Mouse (Mus musculus) hindbrain, postnatal 0 days (tissue): ENCODE results near the gene Lat2. TPM values are rescaled to one million over a fixed set of nuclear protein-coding genes. Genes with fewer than 3 reads are reported as not detected.
A peak's percentile ranks its signal among the peaks of the same experiment; 100 is the strongest.

Source experiments
- ATAC-seq: fragments of 200-750 bp; cut with Nextera tagmentation; 2 replicates; pipeline ENCODE4 v1.8.0; 2017; ENCODE audit warnings: mild to moderate bottlenecking, moderate TSS enrichment, moderate library complexity
- DNase-seq: peaks from one replicate; pipeline ENCODE4 v3.0.0-alpha.2; 2015; ENCODE audit warnings: low spot score
- H3K27ac ChIP-seq: fragments of 300-500 bp; sonication (generic); 2 replicates; pipeline ENCODE4 v1.5.1; 2014; ENCODE audit warnings: mild to moderate bottlenecking
- H3K27me3 ChIP-seq: fragments of 300-500 bp; sonication (generic); 2 replicates; pipeline ENCODE4 v1.6.1; 2014; ENCODE audit warnings: low read length, mixed read lengths; ENCODE audit not compliant: insufficient read depth
- H3K36me3 ChIP-seq: fragments of 300-500 bp; sonication (generic); 2 replicates; pipeline ENCODE4 v1.6.1; 2014; ENCODE audit warnings: low read length, mixed read lengths; ENCODE audit not compliant: insufficient read depth
- H3K4me1 ChIP-seq: fragments of 300-500 bp; sonication (generic); 2 replicates; pipeline ENCODE4 v1.6.1; 2014; ENCODE audit warnings: antibody characterized with exemption, low read length, mixed read lengths; ENCODE audit not compliant: insufficient read depth
- H3K4me2 ChIP-seq: fragments of 300-500 bp; sonication (generic); 2 replicates; pipeline ENCODE4 v1.6.1; 2014; ENCODE audit warnings: low read depth, mild to moderate bottlenecking, low read length, moderate library complexity, mixed read lengths
- H3K4me3 ChIP-seq: fragments of 300-500 bp; sonication (generic); 2 replicates; pipeline ENCODE4 v1.5.1; 2014; ENCODE audit warnings: low read length
- H3K9ac ChIP-seq: fragments of 300-500 bp; sonication (generic); replicated peaks from 2 replicates; pipeline ENCODE4 v1.6.1; 2014; ENCODE audit warnings: mild to moderate bottlenecking, low read length, moderate library complexity, mixed read lengths
- H3K9me3 ChIP-seq: fragments of 300-500 bp; sonication (generic); 2 replicates; pipeline ENCODE4 v1.6.1; 2016; ENCODE audit warnings: low read length, mixed read lengths
- CTCF ChIP-seq: IDR thresholded peaks from 2 replicates; pipeline ENCODE4 v1.5.1; 2016; ENCODE audit warnings: antibody characterized with exemption, control low read depth, low read depth
- WGBS: fragments of 180-500 bp; shearing (Covaris S2); extraction: QIAGEN DNeasy Blood & Tissue Kit; methylation state at CpG from one replicate; pipeline ENCODE4 v1.1.7; 2014; 5-methylcytosine and 5-hydroxymethylcytosine counted together
- polyA plus RNA-seq: library from polyadenylated mRNA; unstranded; fragments of >200 nt; fragmentation: Nextera tagmentation; extraction: Ambion mirVana; gene quantifications from 2 replicates; pipeline ENCODE4 v1.2.1, GENCODE M21; 2015
- total RNA-seq: library from RNA; depleted of rRNA; stranded (reverse); fragments of >200 nt; gene quantifications from 2 replicates; pipeline ENCODE4 v1.2.3, GENCODE M21; 2014

Lat2 gene
- total and polyA plus RNA-seq, 2 experiments from 2014 or later: 2.8 to 4.8 TPM

- H3K4me2 ChIP-seq: no peak overlapping the region
Measured at GRCm38 (mm10) chr5:134583884-134584213, 31.0 kb downstream of the Lat2 start.

GRCm38 (mm10) chr5:134583006-134583883 lies 31.6 kb downstream of the Lat2 start:
- WGBS: 27% methylated on average over 15 of the region's 15 CpGs
- H3K4me3 ChIP-seq: peak overlapping the region; percentile 65
- peak overlapping the region; percentile 59 for H3K9ac ChIP-seq
- 0 out of 2 replicates have a peak, but pooled peaks have one; percentile 19 for ATAC-seq
- H3K27ac ChIP-seq: no peak overlapping the region; the same call in 1 of the 2 replicates
- H3K4me2 ChIP-seq: peak overlapping the region; percentile 83
- no peaks in the 10 kb centered on the region for H3K27me3 ChIP-seq
- no peak for DNase-seq
- no peaks in the 10 kb centered on the region for H3K9me3 ChIP-seq
- TF ChIP-seq CTCF: no peak; the same call in 1 of the 2 replicates
- peaks cover 5% of the 10 kb centered on the region for H3K4me1 ChIP-seq
- H3K36me3 ChIP-seq: no peaks in the 10 kb centered on the region

More at GRCm38 (mm10) chr5:134583884-134584213, 31.0 kb downstream of the Lat2 start:
- DNase-seq (no peak), ATAC-seq (no peak)
- H3K4me3 ChIP-seq: no peak overlapping the region
- no peak overlapping the region for H3K9ac ChIP-seq
- no peak overlapping the region for H3K27ac ChIP-seq
- WGBS: 71% methylated on average over 3 of the region's 3 CpGs
- H3K36me3 ChIP-seq: no peaks in the 10 kb centered on the region
- no peaks in the 10 kb centered on the region for H3K9me3 ChIP-seq
- no peak for TF ChIP-seq CTCF
- peaks cover 5% of the 10 kb centered on the region for H3K4me1 ChIP-seq
- H3K27me3 ChIP-seq: no peaks in the 10 kb centered on the region

GRCm38 (mm10) chr5:134582221-134582907 lies 32.5 kb downstream of the Lat2 start:
- Histone ChIP-seq H3K4me3 (peak overlapping the region; percentile 65), H3K9me3 (no peaks in the 10 kb centered on the region), H3K36me3 (no peaks in the 10 kb centered on the region), H3K27ac (no peak overlapping the region; the same call in 1 of the 2 replicates), H3K4me2 (peak overlapping the region; percentile 83), H3K27me3 (no peaks in the 10 kb centered on the region), H3K4me1 (peaks cover 5% of the 10 kb centered on the region), H3K9ac (peak overlapping the region; percentile 59)
- peak; percentile 95 for ATAC-seq
- DNase-seq: peak; percentile 99
- TF ChIP-seq CTCF: peak; percentile 80
- 8% methylated on average over 30 of the region's 30 CpGs for WGBS

- H3K9me3 ChIP-seq: no peaks in the 10 kb centered on the region
- no peak within 1 kb of the TSS for H3K4me3 ChIP-seq
- H3K36me3 ChIP-seq: no peaks in the 10 kb centered on the region
- no peak for ATAC-seq
- no peaks in the 10 kb centered on the region for H3K27me3 ChIP-seq
- no peak within 1 kb of the TSS for H3K27ac ChIP-seq
- 78% methylated on average over 5 of the region's 5 CpGs for WGBS
- no peak within 1 kb of the TSS for H3K9ac ChIP-seq
- peaks cover 5% of the 10 kb centered on the region for H3K4me1 ChIP-seq
- no peak for DNase-seq
- no peak for TF ChIP-seq CTCF
- H3K4me2 ChIP-seq: no peak within 1 kb of the TSS
Measured at GRCm38 (mm10) chr5:134581146-134581545, 33.7 kb downstream of the Lat2 start, which contains the start of gene Rfc2. Gene Rfc2 (plus strand): TSS chr5:134581366.

GRCm38 (mm10) chr5:134579135-134579534 lies 35.7 kb downstream of the Lat2 start:
- Histone ChIP-seq H3K4me1 (peaks cover 5% of the 10 kb centered on the region), H3K27me3 (no peaks in the 10 kb centered on the region), H3K27ac (no peak overlapping the region), H3K4me3 (no peak overlapping the region), H3K9me3 (no peaks in the 10 kb centered on the region), H3K9ac (no peak overlapping the region), H3K36me3 (no peaks in the 10 kb centered on the region), H3K4me2 (no peak overlapping the region)
- ATAC-seq: no peak
- DNase-seq: no peak
- no peak for TF ChIP-seq CTCF
- 60% methylated on average over 3 of the region's 3 CpGs for WGBS

GRCm38 (mm10) chr5:134577534-134577933 lies 37.3 kb downstream of the Lat2 start:
- H3K9ac ChIP-seq: no peak overlapping the region

More at GRCm38 (mm10) chr5:134577534-134577933, 37.3 kb downstream of the Lat2 start:
- Histone ChIP-seq H3K4me3 (no peak overlapping the region), H3K4me1 (0 out of 2 replicates have a peak, but pooled peaks cover 2% of the 10 kb centered on the region), H3K9me3 (no peaks in the 10 kb centered on the region), H3K36me3 (no peaks in the 10 kb centered on the region), H3K27ac (no peak overlapping the region), H3K27me3 (no peaks in the 10 kb centered on the region), H3K4me2 (no peak overlapping the region)
- TF ChIP-seq CTCF: no peak
- ATAC-seq: no peak
- DNase-seq: no peak
- 90% methylated on average over 7 of the region's 7 CpGs for WGBS
